Mouse (Mus musculus) hindbrain, embryonic 14.5 days (tissue): ENCODE measurements around the gene Celsr1. TPM values are rescaled to one million over a fixed set of nuclear protein-coding genes. Genes with fewer than 3 reads are reported as not detected.

Experiments
- ATAC-seq: fragments of 200-750 bp; cut with Nextera tagmentation; 2 replicates; pipeline ENCODE4 v1.8.0; 2017; ENCODE audit warnings: moderate number of reproducible peaks, mild to moderate bottlenecking, moderate TSS enrichment, moderate library complexity; ENCODE audit not compliant: low FRiP score
- DNase-seq: peaks from one replicate; pipeline ENCODE4 v3.0.0-alpha.2; 2015; ENCODE audit warnings: low spot score
- H3K27ac ChIP-seq: fragments of 300-500 bp; sonication (generic); 2 replicates; pipeline ENCODE4 v1.5.1; 2014; ENCODE audit warnings: mild to moderate bottlenecking, moderate library complexity
- H3K27me3 ChIP-seq: fragments of 300-500 bp; sonication (generic); 2 replicates; pipeline ENCODE4 v1.6.1; 2014; ENCODE audit warnings: mild to moderate bottlenecking, low read length, mixed read lengths; ENCODE audit not compliant: control insufficient read depth, insufficient read depth
- H3K36me3 ChIP-seq: fragments of 300-500 bp; sonication (generic); replicated peaks from 2 replicates; pipeline ENCODE4 v1.6.1; 2014; ENCODE audit not compliant: control insufficient read depth, insufficient read depth
- H3K4me1 ChIP-seq: fragments of 300-500 bp; sonication (generic); replicated peaks from 2 replicates; pipeline ENCODE4 v1.6.1; 2014; ENCODE audit warnings: antibody characterized with exemption, low read length, mixed read lengths; ENCODE audit not compliant: control insufficient read depth, insufficient read depth
- H3K4me2 ChIP-seq: fragments of 300-500 bp; sonication (generic); replicated peaks from 2 replicates; pipeline ENCODE4 v1.6.1; 2014; ENCODE audit warnings: mild to moderate bottlenecking, moderate library complexity
- H3K4me3 ChIP-seq: fragments of 300-500 bp; sonication (generic); replicated peaks from 2 replicates; pipeline ENCODE4 v1.5.1; 2014; ENCODE audit warnings: mild to moderate bottlenecking, low read length
- H3K9ac ChIP-seq: fragments of 300-500 bp; sonication (generic); 2 replicates; pipeline ENCODE4 v1.6.1; 2014
- H3K9me3 ChIP-seq: fragments of 300-500 bp; sonication (generic); 2 replicates; pipeline ENCODE4 v1.6.1; 2016; ENCODE audit warnings: low read length; ENCODE audit not compliant: control insufficient read depth
- WGBS: fragments of 180-500 bp; shearing (Covaris S2); extraction: QIAGEN DNeasy Blood & Tissue Kit; methylation state at CpG from one replicate; pipeline ENCODE4 v1.1.7; 2014; 5-methylcytosine and 5-hydroxymethylcytosine counted together
- polyA plus RNA-seq: library from polyadenylated mRNA; unstranded; fragments of >200 nt; fragmentation: Nextera tagmentation; extraction: Ambion mirVana; gene quantifications from 2 replicates; pipeline ENCODE4 v1.2.1, GENCODE M21; 2014

Celsr1 gene
- polyA plus RNA-seq = 2.4 and 2.7 TPM in 2 replicates

DNA sequence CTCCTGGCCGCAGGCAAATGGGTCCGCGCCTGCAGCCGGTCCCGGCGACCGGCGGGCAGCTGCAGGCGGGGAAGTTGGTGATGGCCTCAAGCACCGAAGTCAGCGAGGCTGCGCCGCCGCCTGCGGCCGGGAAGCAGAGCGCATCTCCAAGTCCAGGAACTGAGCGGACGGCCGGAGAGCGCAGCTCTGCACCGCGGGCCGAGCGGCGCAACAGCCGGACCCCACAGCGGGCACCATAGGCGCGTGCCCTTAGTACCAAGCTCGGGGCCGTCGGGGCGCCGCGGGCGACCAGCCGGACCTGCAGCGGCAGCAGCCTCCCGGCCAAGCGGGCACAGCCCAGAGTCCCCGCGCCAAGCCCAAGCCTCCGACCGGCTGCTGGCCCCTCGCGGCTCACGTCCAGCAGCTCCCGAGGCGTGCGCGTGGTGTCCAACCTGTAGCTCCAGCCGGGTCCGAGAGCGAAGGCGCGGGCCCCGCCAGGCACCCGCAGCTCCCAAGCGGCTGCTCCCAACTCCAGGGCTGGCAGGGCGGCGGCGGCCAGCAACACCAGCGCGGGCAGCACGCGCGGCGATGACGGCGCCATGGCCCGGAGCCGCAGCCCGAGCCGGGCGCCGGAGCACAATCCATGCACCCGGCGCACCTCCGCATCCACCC lies at the start of gene Celsr1:
TSS of gene Celsr1 (minus strand) at position 587 of the 651 bp plus-strand sequence.
- Histone ChIP-seq H3K4me3 (peak within 1 kb of the TSS; percentile 47), H3K36me3 (no peaks in the 10 kb centered on the region), H3K4me1 (peaks cover 23% of the 10 kb centered on the region), H3K9me3 (peaks cover 5% of the 10 kb centered on the region; the same call in 1 of the 2 replicates), H3K27ac (peak within 1 kb of the TSS; percentile 41; the same call in 1 of the 2 replicates), H3K9ac (peak within 1 kb of the TSS; percentile 46), H3K27me3 (peaks cover 35% of the 10 kb centered on the region), H3K4me2 (peak within 1 kb of the TSS; percentile 86)
- WGBS = under 1% methylated on average over 78 of the region's 80 CpGs
- ATAC-seq (no peak), DNase-seq (no peak)

DNA sequence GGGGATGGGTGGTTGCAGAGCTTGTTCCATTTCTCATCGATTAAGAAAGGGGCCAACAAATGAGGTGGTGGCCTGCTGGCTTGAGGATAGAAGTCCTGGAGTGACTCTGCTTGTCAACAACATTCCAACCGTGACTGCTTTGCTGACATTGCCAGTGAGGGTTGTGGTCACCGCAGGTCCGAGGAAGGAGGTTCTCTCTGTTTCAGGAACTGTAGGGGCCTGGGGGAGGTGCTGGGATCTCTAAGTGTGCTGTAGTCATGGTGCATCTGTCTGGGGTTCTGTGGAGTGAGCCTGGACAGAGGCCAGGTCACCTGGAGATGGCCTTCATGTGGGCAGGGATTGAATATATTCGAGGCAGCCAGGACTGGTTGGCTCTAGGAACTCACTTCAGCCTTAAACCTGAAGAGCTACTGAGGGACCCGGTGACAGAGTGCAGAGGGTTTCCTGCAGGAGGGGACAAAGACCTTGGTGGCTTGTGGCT lies 49.7 kb upstream of the Celsr1 start:
- DNase-seq = no peak
- Histone ChIP-seq H3K9me3 (no peaks in the 10 kb centered on the region), H3K4me2 (no peak overlapping the region), H3K27me3 (no peaks in the 10 kb centered on the region), H3K9ac (no peak overlapping the region), H3K36me3 (no peaks in the 10 kb centered on the region), H3K4me3 (no peak overlapping the region), H3K4me1 (peaks cover 68% of the 10 kb centered on the region), H3K27ac (no peak overlapping the region)
- no peak for ATAC-seq
- WGBS = 40% methylated on average over 6 of the region's 6 CpGs

DNA sequence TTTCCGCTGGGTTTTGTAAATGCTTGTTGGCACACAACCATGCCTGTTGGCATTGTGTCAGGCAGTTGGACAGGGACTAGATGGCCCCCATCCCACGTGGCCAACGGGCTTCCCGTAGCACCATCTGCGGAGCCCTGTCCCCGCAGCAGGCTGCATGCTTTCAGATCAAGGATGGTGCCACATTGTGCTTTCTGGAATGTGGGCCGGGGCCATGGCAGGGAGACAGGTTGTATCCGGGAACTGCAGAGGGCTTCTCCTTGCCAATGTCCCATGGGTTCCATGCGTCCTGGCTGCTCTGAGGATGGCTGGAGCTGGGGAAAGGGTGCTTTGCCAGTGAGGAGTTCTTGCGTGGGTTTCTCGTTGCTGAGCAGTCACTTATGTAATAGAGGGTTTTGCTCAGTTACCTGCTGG lies 49.0 kb upstream of the Celsr1 start:
- Histone ChIP-seq H3K4me2 (no peak overlapping the region), H3K4me3 (no peak overlapping the region), H3K36me3 (no peaks in the 10 kb centered on the region), H3K27ac (no peak overlapping the region), H3K4me1 (peaks cover 60% of the 10 kb centered on the region), H3K9me3 (no peaks in the 10 kb centered on the region), H3K9ac (no peak overlapping the region), H3K27me3 (no peaks in the 10 kb centered on the region)
- DNase-seq (no peak), ATAC-seq (no peak)
- WGBS = 74% methylated on average over 11 of the region's 11 CpGs

DNA sequence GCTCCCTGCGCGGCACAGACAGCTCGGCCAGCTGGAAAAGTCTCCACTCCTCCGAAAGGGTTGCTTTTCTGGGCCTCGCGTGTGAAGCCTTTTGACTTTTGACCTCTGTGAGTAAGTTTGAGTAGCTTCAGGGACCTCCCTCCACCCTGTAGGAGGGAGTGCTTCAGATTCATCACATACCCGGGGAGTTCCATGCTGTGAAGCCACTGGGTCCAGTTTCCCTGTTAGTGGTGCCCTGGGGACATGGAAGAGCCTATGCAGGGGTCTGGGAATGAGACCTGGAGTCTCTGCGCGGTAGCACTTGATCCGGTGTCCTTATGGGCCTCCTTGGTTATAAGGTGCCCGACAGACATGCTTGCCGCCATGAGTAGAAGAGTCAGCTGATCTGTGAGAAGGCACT lies 48.1 kb upstream of the Celsr1 start:
- 43% methylated on average over 12 of the region's 12 CpGs for WGBS
- Histone ChIP-seq H3K9me3 (no peaks in the 10 kb centered on the region), H3K27ac (no peak overlapping the region), H3K9ac (no peak overlapping the region), H3K27me3 (no peaks in the 10 kb centered on the region), H3K36me3 (no peaks in the 10 kb centered on the region), H3K4me3 (no peak overlapping the region), H3K4me1 (peaks cover 51% of the 10 kb centered on the region), H3K4me2 (no peak overlapping the region)
- ATAC-seq = no peak
- DNase-seq = no peak

DNA sequence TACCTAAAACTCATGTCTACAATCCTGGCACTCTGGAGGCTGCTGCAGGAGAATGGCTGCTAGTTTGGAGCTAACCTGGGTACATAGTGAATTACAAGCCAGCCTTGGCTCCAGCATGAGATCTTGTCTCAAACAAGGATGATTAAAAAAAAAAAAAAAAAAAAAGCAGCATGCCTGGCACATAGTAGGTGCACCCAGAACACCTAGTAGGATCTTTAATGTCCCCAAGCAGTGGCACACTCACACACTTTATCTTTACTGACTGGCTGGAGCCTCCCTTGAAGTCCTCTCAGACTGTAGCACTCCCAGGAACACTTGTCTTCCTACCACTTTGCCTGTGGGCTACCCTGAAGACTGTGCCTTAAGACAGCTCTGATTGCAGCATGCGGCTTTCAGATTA lies 46.8 kb upstream of the Celsr1 start:
- 88% methylated on average over 1 of the region's 1 CpGs for WGBS
- peaks cover 40% of the 10 kb centered on the region for H3K4me1 ChIP-seq

DNA sequence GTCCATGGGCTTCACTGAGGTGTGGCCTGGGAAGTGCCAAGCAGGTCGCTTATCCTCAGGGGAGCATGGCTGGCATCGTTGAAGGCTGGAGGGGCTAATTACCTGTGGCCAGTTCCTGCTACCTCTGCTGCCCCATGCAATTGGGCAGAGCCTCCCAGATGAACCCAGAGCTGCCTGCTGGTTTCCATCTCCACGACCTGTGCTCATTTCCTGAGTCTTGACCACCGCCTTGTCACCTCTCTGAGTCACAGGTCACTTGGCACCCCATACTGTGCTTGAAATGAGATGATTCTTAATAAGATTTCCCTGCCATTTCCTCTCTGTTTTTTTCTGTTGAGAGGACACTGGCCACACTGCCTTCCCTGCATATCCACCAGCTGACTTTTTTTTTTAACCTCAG lies 46.3 kb upstream of the Celsr1 start:
- Histone ChIP-seq H3K9ac (no peak overlapping the region), H3K4me3 (no peak overlapping the region), H3K4me2 (no peak overlapping the region), H3K9me3 (no peaks in the 10 kb centered on the region), H3K27ac (no peak overlapping the region), H3K36me3 (no peaks in the 10 kb centered on the region), H3K27me3 (no peaks in the 10 kb centered on the region), H3K4me1 (peaks cover 35% of the 10 kb centered on the region)
- ATAC-seq (no peak), DNase-seq (no peak)
- 61% methylated on average over 4 of the region's 4 CpGs for WGBS

More for the DNA sequence above, 46.8 kb upstream of the Celsr1 start:
- Histone ChIP-seq H3K27me3 (no peaks in the 10 kb centered on the region), H3K36me3 (no peaks in the 10 kb centered on the region), H3K9ac (no peak overlapping the region), H3K4me2 (no peak overlapping the region), H3K9me3 (no peaks in the 10 kb centered on the region), H3K27ac (no peak overlapping the region), H3K4me3 (no peak overlapping the region)
- ATAC-seq (no peak), DNase-seq (no peak)

DNA sequence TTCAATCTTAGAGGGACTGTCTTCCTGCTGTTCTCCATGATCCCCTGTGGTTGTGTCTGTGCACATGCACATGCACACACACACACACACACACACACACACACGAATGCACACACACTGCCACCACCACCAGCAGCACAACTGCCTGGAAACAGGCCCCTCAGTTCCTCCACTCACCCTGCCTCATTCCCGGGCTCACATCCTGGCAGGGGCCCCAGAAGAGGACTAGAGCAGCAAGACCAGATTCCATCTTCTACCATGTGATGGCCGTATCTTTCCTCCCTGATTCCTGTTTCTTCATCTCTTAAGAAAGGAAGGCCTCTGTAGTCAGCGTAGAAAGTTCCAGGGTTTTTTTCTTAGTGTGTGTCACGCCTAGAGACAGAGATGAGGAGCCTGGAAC lies 45.9 kb upstream of the Celsr1 start:
- no peak overlapping the region for H3K27ac ChIP-seq
- H3K36me3 ChIP-seq = no peaks in the 10 kb centered on the region
- no peaks in the 10 kb centered on the region for H3K9me3 ChIP-seq
- no peak overlapping the region for H3K9ac ChIP-seq
- H3K4me1 ChIP-seq = peaks cover 31% of the 10 kb centered on the region
- ATAC-seq = no peak
- H3K27me3 ChIP-seq = no peaks in the 10 kb centered on the region
- DNase-seq = no peak
- WGBS = 85% methylated on average over 5 of the region's 5 CpGs
- no peak overlapping the region for H3K4me3 ChIP-seq
- no peak overlapping the region for H3K4me2 ChIP-seq

DNA sequence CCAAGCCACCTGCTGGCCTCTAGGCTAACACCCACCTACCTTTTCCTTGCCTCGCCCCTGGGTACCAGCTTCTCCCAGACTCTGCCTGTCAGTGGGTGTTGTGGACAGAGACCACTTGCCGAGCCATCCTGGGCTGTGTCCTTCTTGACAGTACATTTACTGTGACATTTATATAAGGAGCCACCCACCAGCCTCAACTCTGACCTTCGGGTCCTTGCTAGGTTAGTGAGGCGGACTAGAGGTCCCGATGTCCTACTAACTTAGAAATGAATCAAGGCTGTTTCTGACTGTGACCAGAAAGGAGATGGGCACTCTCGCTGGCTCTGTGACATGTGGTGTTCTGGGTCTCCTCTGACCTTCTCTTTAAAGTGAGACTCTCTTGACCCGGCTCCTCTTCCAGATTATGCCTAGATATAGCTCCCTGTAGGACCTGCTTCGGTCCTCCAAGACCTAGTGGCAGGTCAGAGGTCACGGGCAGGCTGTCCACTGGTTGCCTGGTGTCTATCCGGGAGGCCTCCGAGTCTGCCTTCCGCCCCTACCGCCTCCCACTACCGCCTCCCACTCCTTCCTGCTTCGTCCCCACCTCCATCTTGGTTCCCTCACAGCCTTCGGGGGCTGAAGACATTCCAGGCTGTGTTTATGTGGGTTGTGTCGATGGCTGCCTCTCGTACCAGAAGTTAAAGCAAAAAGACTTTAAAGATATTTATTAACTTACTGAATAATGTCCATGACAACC lies 45.1 kb upstream of the Celsr1 start:
- no peak overlapping the region for H3K4me3 ChIP-seq
- no peak for ATAC-seq
- H3K27me3 ChIP-seq = no peaks in the 10 kb centered on the region
- H3K9ac ChIP-seq = no peak overlapping the region
- WGBS = 74% methylated on average over 18 of the region's 18 CpGs
- no peaks in the 10 kb centered on the region for H3K9me3 ChIP-seq
- no peaks in the 10 kb centered on the region for H3K36me3 ChIP-seq
- H3K4me2 ChIP-seq = no peak overlapping the region
- no peak for DNase-seq
- no peak overlapping the region for H3K27ac ChIP-seq
- peaks cover 26% of the 10 kb centered on the region for H3K4me1 ChIP-seq

DNA sequence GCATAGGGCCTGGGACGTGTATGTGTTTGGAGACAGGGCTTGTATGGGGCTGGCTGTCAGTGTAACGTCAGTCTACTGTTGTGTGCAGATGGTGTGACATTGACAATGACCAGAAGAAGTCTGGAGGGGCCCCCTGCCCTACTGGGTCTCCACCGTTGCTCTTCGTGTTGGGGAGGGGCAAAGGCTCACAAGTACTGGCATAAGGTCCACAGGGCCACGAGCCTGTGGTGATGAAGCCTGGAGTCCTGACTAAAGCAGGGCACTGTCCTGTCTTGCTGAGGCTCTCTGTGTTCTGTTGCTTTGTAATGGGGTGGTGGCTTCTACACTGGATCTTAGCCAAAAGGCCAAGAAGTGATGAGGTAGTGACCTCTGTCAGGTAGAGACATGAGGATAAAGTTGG lies 44.4 kb upstream of the Celsr1 start:
- WGBS = 85% methylated on average over 5 of the region's 5 CpGs
- H3K9ac ChIP-seq = no peak overlapping the region
- no peak for DNase-seq
- no peaks in the 10 kb centered on the region for H3K36me3 ChIP-seq
- no peaks in the 10 kb centered on the region for H3K9me3 ChIP-seq
- H3K4me1 ChIP-seq = peaks cover 18% of the 10 kb centered on the region
- no peak for ATAC-seq
- no peak overlapping the region for H3K4me2 ChIP-seq
- no peak overlapping the region for H3K4me3 ChIP-seq
- H3K27ac ChIP-seq = no peak overlapping the region
- H3K27me3 ChIP-seq = no peaks in the 10 kb centered on the region
